Mouse (Mus musculus) cerebellum, adult 11-12 months (tissue): ENCODE results near the gene Msmb.
A peak's percentile ranks its signal among the peaks of the same experiment; 100 is the strongest.
"Not testable (repeated sequence)": the region's sequence is repeated elsewhere in the genome, so short reads cannot be mapped to it uniquely, and the experiment has no call there.

Experiments
- DNase-seq: peaks from one replicate; pipeline ENCODE4 v3.0.0; 2022

Msmb gene

GRCm38 (mm10) chr14:32179393-32180195 is 37.8 kb downstream of the Msmb start:
- DNase-seq, result no peak

- no peak for DNase-seq
These were observed 39.0 kb downstream of the Msmb start for GRCm38 (mm10) chr14:32180861-32181260.

- no peak for DNase-seq
These were observed 42.0 kb downstream of the Msmb start for GRCm38 (mm10) chr14:32183846-32184245.

- DNase-seq, result no peak
These were observed 49.0 kb downstream of the Msmb start for GRCm38 (mm10) chr14:32190627-32191391.

DNA sequence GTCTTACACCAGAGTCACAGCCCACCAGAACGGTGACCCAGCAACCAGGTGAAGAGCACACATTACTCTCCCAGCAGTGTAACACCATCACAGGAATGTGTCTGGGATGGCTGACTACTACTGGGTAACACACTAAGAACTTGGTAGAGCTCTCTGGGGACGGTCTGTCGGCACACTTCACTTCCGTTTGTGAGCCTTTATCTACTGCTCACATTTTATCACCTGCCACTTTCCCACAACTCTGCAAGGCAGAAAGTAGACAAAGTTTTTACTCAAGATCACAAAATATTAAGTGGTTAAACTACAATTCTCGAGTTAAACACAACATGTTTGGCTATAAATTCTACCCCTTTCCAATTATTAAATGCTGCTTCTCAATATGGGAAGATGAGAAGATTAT is 50.1 kb downstream of the Msmb start:
- no peak for DNase-seq

DNA sequence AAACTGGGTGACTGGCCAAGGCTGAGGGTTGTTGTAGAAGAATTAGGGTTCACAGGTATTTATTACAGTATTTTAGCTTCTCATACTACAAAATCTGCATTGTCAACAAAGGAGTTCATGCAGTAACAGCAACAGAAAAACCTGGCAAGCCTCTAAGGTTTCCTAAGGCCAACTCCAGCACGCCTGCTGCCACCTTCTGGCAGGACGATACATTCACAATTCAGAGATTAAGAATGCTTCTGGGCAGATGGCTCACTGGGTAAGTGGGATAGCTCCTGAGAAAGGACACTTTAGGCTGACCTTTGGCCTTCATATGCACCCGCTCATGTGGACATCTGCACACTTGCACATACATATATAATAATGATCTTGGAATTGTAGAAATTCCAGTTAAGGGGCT is 50.6 kb downstream of the Msmb start:
- peak; percentile 46 for DNase-seq

DNA sequence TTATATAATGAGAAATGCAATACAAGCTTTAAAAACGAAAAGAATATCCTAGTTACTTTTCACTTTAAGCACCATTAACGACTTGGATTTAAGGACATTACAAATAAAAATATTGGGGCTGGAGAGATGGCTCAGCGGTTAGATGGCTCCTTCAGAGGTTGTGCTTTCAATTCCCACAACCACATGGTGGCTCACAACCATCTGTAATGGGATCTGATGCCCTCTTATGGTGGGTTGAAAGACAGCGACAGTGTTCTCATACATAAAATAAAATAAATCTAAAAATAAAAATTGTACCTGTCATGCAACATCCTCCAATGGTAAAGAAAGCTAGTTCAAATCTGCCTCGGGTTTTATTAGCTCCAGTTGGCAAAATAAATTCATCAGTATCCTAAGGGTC is 51.7 kb downstream of the Msmb start:
- not testable (repeated sequence) for DNase-seq

DNA sequence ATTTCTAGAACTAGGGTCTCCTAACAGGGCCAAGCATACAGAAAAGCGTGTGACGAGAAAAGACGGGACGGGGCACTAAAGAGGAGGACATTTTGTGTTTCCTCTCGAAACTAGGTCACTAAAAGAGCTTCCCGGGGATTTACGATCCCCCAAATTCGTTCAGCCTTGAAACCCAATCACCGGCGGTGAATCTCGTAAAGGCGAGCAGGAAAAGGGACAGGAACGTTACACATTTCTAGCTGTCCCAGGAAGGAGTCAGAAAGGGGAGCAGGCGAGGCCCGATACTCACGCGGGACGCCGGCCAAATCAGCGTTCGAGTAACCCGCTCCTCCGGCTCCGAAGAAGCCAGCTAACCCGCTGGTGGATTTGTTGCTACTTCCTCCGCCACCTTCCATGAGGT is 59.5 kb downstream of the Msmb start:
- DNase-seq, result no peak

GRCm38 (mm10) chr14:32201791-32202451 is 60.1 kb downstream of the Msmb start, which contains the start of the genes Timm23 and Parg:
Gene Timm23 (minus strand): TSS chr14:32201898.
Gene Parg (plus strand): TSS chr14:32201949.
- peak; percentile 85 for DNase-seq
